Mouse (Mus musculus): ENCODE measurements around the gene Olfr201. TPM values are rescaled to one million over a fixed set of nuclear protein-coding genes. Genes with fewer than 3 reads are reported as not detected.
"Not testable (repeated sequence)": the region's sequence is repeated elsewhere in the genome, so short reads cannot be mapped to it uniquely, and the experiment has no call there.

The Olfr201 gene
- total RNA-seq (2014; rRNA removed) (not detected in 2 replicates), polyA plus RNA-seq (2012; rRNA removed) (not detected in 2 replicates)

DNA sequence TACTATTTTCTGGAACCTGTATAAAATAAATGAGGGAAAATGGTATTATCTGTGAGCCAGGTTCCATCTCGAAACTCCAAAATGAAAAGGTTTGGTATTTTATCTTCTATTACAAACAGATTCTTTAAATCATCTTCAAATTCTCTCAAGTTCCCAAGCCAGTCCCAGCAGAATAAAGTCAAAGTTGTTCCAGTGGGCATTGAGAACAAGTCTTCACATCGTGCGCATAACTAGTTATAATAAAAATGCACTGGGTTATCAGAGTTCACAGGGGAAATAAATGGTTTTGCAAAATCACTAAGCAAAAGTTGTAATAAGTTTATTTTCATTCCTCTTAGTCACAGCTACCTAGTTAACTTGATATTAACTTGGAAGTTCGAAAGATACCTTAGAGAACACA is at the start of gene Olfr201:
Gene Olfr201 (minus strand): TSS at position 101 of the 400 bp plus-strand sequence.
- H3K79me2 ChIP-seq (ENCODE audit: control insufficient read depth, insufficient read depth, low read length); H3K4me3 ChIP-seq (ENCODE audit: insufficient read depth, low read depth, low read length); H3K27me3 ChIP-seq (ENCODE audit: control insufficient read depth, insufficient read depth, low read length); H3K36me3 ChIP-seq (ENCODE audit: control insufficient read depth, insufficient read depth, low read length); H3K27ac ChIP-seq (replicated peaks; ENCODE audit: insufficient read depth, low read depth, low read length); H3K4me1 ChIP-seq (ENCODE audit: control insufficient read depth, insufficient read depth, low read length); DNase-seq (ENCODE audit: extremely low read depth, low read depth, low spot score); H3K9ac ChIP-seq (ENCODE audit: low read depth, low read length): not testable (repeated sequence)
- WGBS, result 72% methylated on average over 4 of the region's 4 CpGs

DNA sequence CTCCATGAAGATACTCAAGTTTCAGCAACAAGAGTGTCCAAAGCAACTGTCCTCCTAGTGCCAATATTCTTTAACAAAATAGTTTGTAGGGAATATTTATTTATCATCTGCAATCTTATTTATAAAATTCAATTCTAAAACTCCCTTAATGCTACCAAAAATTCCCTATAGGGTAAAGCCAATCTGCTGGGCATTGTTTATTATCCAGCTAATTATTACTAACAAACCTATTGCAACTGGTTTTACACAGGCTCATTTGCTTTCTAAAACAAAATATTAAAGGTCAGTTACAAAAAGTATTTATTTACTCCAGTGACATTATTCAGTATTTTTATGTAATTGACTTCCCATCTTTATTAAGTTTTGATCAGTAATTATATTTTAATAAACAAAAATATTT is 45.7 kb upstream of the Olfr201 start, which contains the start of gene Olfr204:
Gene Olfr204 (minus strand): TSS at position 101 of the 400 bp plus-strand sequence.
- no peak within 1 kb of the TSS for H3K9ac ChIP-seq (ENCODE audit: low read depth, low read length)
- TF ChIP-seq CTCF (IDR thresholded peaks at IDR 0.05; ENCODE audit: low read depth, low read length) (no peak), POLR2A (IDR thresholded peaks at IDR 0.05; ENCODE audit: extremely low read depth, insufficient read depth, low read length) (no peak)
- H3K4me1 ChIP-seq (ENCODE audit: control insufficient read depth, insufficient read depth, low read length), result no peaks in the 10 kb centered on the region
- no peak for DNase-seq (ENCODE audit: extremely low read depth, low read depth, low spot score)
- no peaks in the 10 kb centered on the region for H3K27me3 ChIP-seq (ENCODE audit: control insufficient read depth, insufficient read depth, low read length)
- H3K4me3 ChIP-seq (ENCODE audit: insufficient read depth, low read depth, low read length), result no peak within 1 kb of the TSS
- no peaks in the 10 kb centered on the region for H3K36me3 ChIP-seq (ENCODE audit: control insufficient read depth, insufficient read depth, low read length)
- H3K27ac ChIP-seq (replicated peaks; ENCODE audit: insufficient read depth, low read depth, low read length), result no peak within 1 kb of the TSS
- no peaks in the 10 kb centered on the region for H3K79me2 ChIP-seq (ENCODE audit: control insufficient read depth, insufficient read depth, low read length)

DNA sequence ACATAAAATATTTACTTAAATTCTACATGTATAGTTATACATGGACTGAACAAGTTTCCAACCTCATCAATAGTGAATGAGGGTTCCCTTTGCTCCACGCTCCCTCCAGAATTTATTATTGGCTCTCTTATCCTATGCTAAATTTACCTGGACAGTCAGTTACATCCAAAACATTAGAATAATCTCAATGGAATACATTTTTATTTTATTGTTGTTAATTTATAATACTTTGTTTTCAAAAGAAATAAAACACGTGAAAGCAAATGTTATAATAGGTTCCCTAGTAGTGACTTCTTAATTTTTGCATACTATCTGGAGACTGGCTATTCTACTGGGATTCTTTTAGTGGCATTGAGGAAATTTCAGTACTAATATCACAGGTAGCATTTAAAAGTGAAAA is 26.1 kb upstream of the Olfr201 start, which contains the start of gene Olfr203:
Gene Olfr203 (plus strand): TSS at position 301 of the 400 bp plus-strand sequence.
- TF ChIP-seq POLR2A (IDR thresholded peaks at IDR 0.05; ENCODE audit: extremely low read depth, insufficient read depth, low read length), result no peak
- no peak for TF ChIP-seq CTCF (IDR thresholded peaks at IDR 0.05; ENCODE audit: low read depth, low read length)

DNA sequence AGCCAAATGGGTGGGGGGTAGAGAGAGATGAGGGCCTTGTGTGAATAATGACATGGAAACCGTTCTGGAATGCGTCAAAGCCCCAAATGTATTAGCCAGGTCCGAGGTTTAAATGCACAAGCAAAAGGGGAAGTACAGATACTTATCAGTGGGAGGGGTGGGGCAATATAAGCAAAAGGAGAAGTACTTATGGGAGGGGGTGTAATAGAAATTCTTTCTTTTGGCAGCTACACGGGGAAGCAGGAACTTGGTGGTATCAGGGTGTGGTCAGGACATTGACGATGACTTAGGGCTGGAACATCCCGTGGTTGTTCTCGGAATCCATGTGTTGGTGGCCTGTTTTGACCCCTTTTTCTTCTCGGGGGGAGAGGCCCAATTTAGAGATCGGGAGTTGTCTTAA is 15.1 kb upstream of the Olfr201 start:
- H3K4me3 ChIP-seq (ENCODE audit: insufficient read depth, low read depth, low read length); H3K36me3 ChIP-seq (ENCODE audit: control insufficient read depth, insufficient read depth, low read length); H3K9ac ChIP-seq (ENCODE audit: low read depth, low read length); H3K4me1 ChIP-seq (ENCODE audit: control insufficient read depth, insufficient read depth, low read length); H3K27me3 ChIP-seq (ENCODE audit: control insufficient read depth, insufficient read depth, low read length); H3K79me2 ChIP-seq (ENCODE audit: control insufficient read depth, insufficient read depth, low read length); H3K27ac ChIP-seq (replicated peaks; ENCODE audit: insufficient read depth, low read depth, low read length); DNase-seq (ENCODE audit: extremely low read depth, low read depth, low spot score): not testable (repeated sequence)
- 74% methylated on average over 9 of the region's 9 CpGs for WGBS

More for the DNA sequence above, 26.1 kb upstream of the Olfr201 start, which contains the start of gene Olfr203:
- H3K27ac ChIP-seq (replicated peaks; ENCODE audit: insufficient read depth, low read depth, low read length), result no peak within 1 kb of the TSS
- WGBS, result 84% methylated on average over 2 of the region's 2 CpGs
- no peak within 1 kb of the TSS for H3K9ac ChIP-seq (ENCODE audit: low read depth, low read length)
- H3K27me3 ChIP-seq (ENCODE audit: control insufficient read depth, insufficient read depth, low read length), result no peaks in the 10 kb centered on the region
- H3K79me2 ChIP-seq (ENCODE audit: control insufficient read depth, insufficient read depth, low read length), result no peaks in the 10 kb centered on the region
- no peak within 1 kb of the TSS for H3K4me3 ChIP-seq (ENCODE audit: insufficient read depth, low read depth, low read length)
- no peak for DNase-seq (ENCODE audit: extremely low read depth, low read depth, low spot score)
- no peaks in the 10 kb centered on the region for H3K4me1 ChIP-seq (ENCODE audit: control insufficient read depth, insufficient read depth, low read length)
- no peaks in the 10 kb centered on the region for H3K36me3 ChIP-seq (ENCODE audit: control insufficient read depth, insufficient read depth, low read length)

- Histone ChIP-seq H3K4me1 (ENCODE audit: control insufficient read depth, insufficient read depth, low read length) (no peaks in the 10 kb centered on the region), H3K9ac (ENCODE audit: low read depth, low read length) (no peak within 1 kb of the TSS), H3K79me2 (ENCODE audit: control insufficient read depth, insufficient read depth, low read length) (no peaks in the 10 kb centered on the region), H3K27me3 (ENCODE audit: control insufficient read depth, insufficient read depth, low read length) (no peaks in the 10 kb centered on the region), H3K4me3 (ENCODE audit: insufficient read depth, low read depth, low read length) (no peak within 1 kb of the TSS), H3K36me3 (ENCODE audit: control insufficient read depth, insufficient read depth, low read length) (no peaks in the 10 kb centered on the region), H3K27ac (replicated peaks; ENCODE audit: insufficient read depth, low read depth, low read length) (no peak within 1 kb of the TSS)
- TF ChIP-seq POLR2A (IDR thresholded peaks at IDR 0.05; ENCODE audit: extremely low read depth, insufficient read depth, low read length), result no peak
- no peak for TF ChIP-seq CTCF (IDR thresholded peaks at IDR 0.05; ENCODE audit: low read depth, low read length)
- DNase-seq (ENCODE audit: extremely low read depth, low read depth, low spot score), result no peak
- 69% methylated on average over 1 of the region's 1 CpGs for WGBS
These were observed 14.3 kb upstream of the Olfr201 start, which contains the start of gene Olfr202 for GRCm38 (mm10) chr16:59286693-59287092. Gene Olfr202, minus strand, starts transcription at chr16:59286793.

GRCm38 (mm10) chr16:59283476-59283875 is 11.0 kb upstream of the Olfr201 start:
- no peak overlapping the region for H3K27ac ChIP-seq (replicated peaks; ENCODE audit: insufficient read depth, low read depth, low read length)
- no peak overlapping the region for H3K9ac ChIP-seq (ENCODE audit: low read depth, low read length)
- no peaks in the 10 kb centered on the region for H3K36me3 ChIP-seq (ENCODE audit: control insufficient read depth, insufficient read depth, low read length)
- TF ChIP-seq POLR2A (IDR thresholded peaks at IDR 0.05; ENCODE audit: extremely low read depth, insufficient read depth, low read length) (no peak), CTCF (IDR thresholded peaks at IDR 0.05; ENCODE audit: low read depth, low read length) (no peak)
- H3K27me3 ChIP-seq (ENCODE audit: control insufficient read depth, insufficient read depth, low read length), result no peaks in the 10 kb centered on the region
- no peak for DNase-seq (ENCODE audit: extremely low read depth, low read depth, low spot score)
- H3K4me1 ChIP-seq (ENCODE audit: control insufficient read depth, insufficient read depth, low read length), result no peaks in the 10 kb centered on the region
- no peak overlapping the region for H3K4me3 ChIP-seq (ENCODE audit: insufficient read depth, low read depth, low read length)
- no peaks in the 10 kb centered on the region for H3K79me2 ChIP-seq (ENCODE audit: control insufficient read depth, insufficient read depth, low read length)
- 73% methylated on average over 1 of the region's 1 CpGs for WGBS

Data from liver, adult 2 months (tissue).